Mouse (Mus musculus) hindbrain, embryonic 15.5 days (tissue): ENCODE results near the gene Fbxo42. TPM values are rescaled to one million over a fixed set of nuclear protein-coding genes. Genes with fewer than 3 reads are reported as not detected.

Experiments used
- ATAC-seq: fragments of 200-750 bp; cut with Nextera tagmentation; 2 replicates; pipeline ENCODE4 v1.8.0; 2017; ENCODE audit warnings: low read depth, moderate number of reproducible peaks, moderate TSS enrichment; ENCODE audit not compliant: low FRiP score
- H3K27ac ChIP-seq: fragments of 300-500 bp; sonication (generic); replicated peaks from 2 replicates; pipeline ENCODE4 v1.5.1; 2015; ENCODE audit warnings: mild to moderate bottlenecking, inconsistent platforms
- H3K27me3 ChIP-seq: fragments of 300-500 bp; sonication (generic); 2 replicates; pipeline ENCODE4 v1.6.1; 2015; ENCODE audit warnings: control low read depth, inconsistent platforms
- H3K36me3 ChIP-seq: fragments of 300-500 bp; sonication (generic); 2 replicates; pipeline ENCODE4 v1.6.1; 2015; ENCODE audit warnings: control low read depth, inconsistent platforms
- H3K4me1 ChIP-seq: fragments of 300-500 bp; sonication (generic); replicated peaks from 2 replicates; pipeline ENCODE4 v1.6.1; 2015; ENCODE audit warnings: control low read depth, inconsistent platforms
- H3K4me2 ChIP-seq: fragments of 300-500 bp; sonication (generic); 2 replicates; pipeline ENCODE4 v1.6.1; 2015; ENCODE audit warnings: moderate library complexity, mild to moderate bottlenecking, inconsistent platforms
- H3K4me3 ChIP-seq: fragments of 300-500 bp; sonication (generic); 2 replicates; pipeline ENCODE4 v1.5.1; 2015; ENCODE audit warnings: mild to moderate bottlenecking, inconsistent platforms
- H3K9ac ChIP-seq: fragments of 300-500 bp; sonication (generic); 2 replicates; pipeline ENCODE4 v1.6.1; 2015; ENCODE audit warnings: inconsistent platforms
- H3K9me3 ChIP-seq: fragments of 300-500 bp; sonication (generic); 2 replicates; pipeline ENCODE4 v1.6.1; 2016; ENCODE audit warnings: control low read depth, inconsistent platforms
- WGBS: fragments of 180-500 bp; shearing (Covaris S2); methylation state at CpG from one replicate; pipeline ENCODE4 v1.1.7; 2015; 5-methylcytosine and 5-hydroxymethylcytosine counted together
- polyA plus RNA-seq: library from polyadenylated mRNA; unstranded; fragments of >200 nt; fragmentation: Nextera tagmentation; extraction: Ambion mirVana; gene quantifications from 2 replicates; pipeline ENCODE4 v1.2.1, GENCODE M21; 2015

The Fbxo42 gene
- polyA plus RNA-seq, 1 experiment from 2014 or later = 25.2 TPM

- H3K4me2 ChIP-seq = no peak overlapping the region
- 63% methylated on average over 11 of the region's 11 CpGs for WGBS
- H3K4me1 ChIP-seq = peaks cover 12% of the 10 kb centered on the region; the same call in 1 of the 2 replicates
- H3K9me3 ChIP-seq = no peaks in the 10 kb centered on the region
- H3K27ac ChIP-seq = no peak overlapping the region
- no peaks in the 10 kb centered on the region for H3K27me3 ChIP-seq
- H3K4me3 ChIP-seq = no peak overlapping the region
- H3K9ac ChIP-seq = no peak overlapping the region
- no peaks in the 10 kb centered on the region for H3K36me3 ChIP-seq
- no peak for ATAC-seq
These were observed 11.4 kb downstream of the Fbxo42 start for GRCm38 (mm10) chr4:141159093-141159492.

- WGBS = 82% methylated on average over 5 of the region's 5 CpGs
- Histone ChIP-seq H3K4me2 (no peak overlapping the region), H3K4me3 (no peak overlapping the region), H3K36me3 (no peaks in the 10 kb centered on the region), H3K4me1 (peaks cover 12% of the 10 kb centered on the region; the same call in 1 of the 2 replicates), H3K9ac (no peak overlapping the region), H3K27me3 (no peaks in the 10 kb centered on the region), H3K27ac (no peak overlapping the region), H3K9me3 (no peaks in the 10 kb centered on the region)
- ATAC-seq = no peak
These were observed 12.0 kb downstream of the Fbxo42 start for GRCm38 (mm10) chr4:141159666-141160065.

DNA sequence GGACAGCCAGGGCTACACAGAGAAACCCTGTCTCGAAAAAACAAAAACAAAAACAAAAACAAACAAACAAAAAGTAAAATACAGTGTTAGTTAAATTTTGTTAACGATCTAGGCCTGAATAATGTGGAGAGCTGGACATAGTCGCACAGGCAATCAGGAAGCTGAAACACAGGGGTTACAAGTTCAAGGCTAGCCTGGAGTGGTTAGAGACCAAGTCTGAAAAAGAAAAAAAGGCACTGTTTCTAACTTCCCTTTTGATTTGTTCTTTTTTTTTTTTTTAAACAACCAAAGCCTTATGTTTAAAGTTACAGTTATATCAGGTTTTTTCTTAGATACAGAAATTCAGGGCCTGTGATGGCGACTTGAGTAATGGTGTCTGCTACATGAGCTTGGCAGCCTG is 12.5 kb downstream of the Fbxo42 start:
- no peak for ATAC-seq
- Histone ChIP-seq H3K4me1 (peaks cover 12% of the 10 kb centered on the region; the same call in 1 of the 2 replicates), H3K4me3 (no peak overlapping the region), H3K27me3 (no peaks in the 10 kb centered on the region), H3K27ac (no peak overlapping the region), H3K9ac (no peak overlapping the region), H3K4me2 (no peak overlapping the region), H3K36me3 (no peaks in the 10 kb centered on the region), H3K9me3 (no peaks in the 10 kb centered on the region)
- 93% methylated on average over 4 of the region's 4 CpGs for WGBS

GRCm38 (mm10) chr4:141161699-141162208 is 14.0 kb downstream of the Fbxo42 start:
- ATAC-seq = no peak
- peaks cover 12% of the 10 kb centered on the region; the same call in 1 of the 2 replicates for H3K4me1 ChIP-seq
- H3K27ac ChIP-seq = no peak overlapping the region
- no peak overlapping the region for H3K4me2 ChIP-seq
- no peaks in the 10 kb centered on the region for H3K9me3 ChIP-seq
- WGBS = 93% methylated on average over 6 of the region's 6 CpGs
- no peak overlapping the region for H3K9ac ChIP-seq
- no peaks in the 10 kb centered on the region for H3K27me3 ChIP-seq
- no peak overlapping the region for H3K4me3 ChIP-seq
- H3K36me3 ChIP-seq = no peaks in the 10 kb centered on the region

DNA sequence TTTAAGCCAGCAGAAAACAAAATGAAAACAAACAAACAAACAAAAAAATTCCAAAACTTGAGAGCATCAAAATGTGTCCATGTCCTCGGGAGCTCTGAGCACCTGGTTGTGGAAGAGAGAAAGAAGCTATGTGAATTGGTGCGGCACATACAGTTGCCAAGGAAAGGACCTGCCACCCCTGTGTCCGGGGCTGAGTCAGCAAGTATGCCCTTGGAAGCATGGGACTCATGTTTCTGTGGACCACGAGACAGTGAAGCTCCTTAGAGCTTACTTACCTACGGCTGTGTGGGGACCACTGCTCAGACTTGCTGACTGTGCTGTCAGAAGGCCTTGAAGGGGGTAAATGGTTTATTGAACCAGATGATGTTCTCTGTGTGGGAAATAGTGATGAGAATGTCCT is 16.0 kb downstream of the Fbxo42 start:
- no peak for ATAC-seq
- Histone ChIP-seq H3K9ac (no peak overlapping the region), H3K27me3 (no peaks in the 10 kb centered on the region), H3K4me1 (peaks cover 3% of the 10 kb centered on the region; the same call in 1 of the 2 replicates), H3K27ac (no peak overlapping the region), H3K4me3 (no peak overlapping the region), H3K9me3 (no peaks in the 10 kb centered on the region), H3K36me3 (peaks cover 6% of the 10 kb centered on the region; the same call in 1 of the 2 replicates), H3K4me2 (no peak overlapping the region)
- 91% methylated on average over 5 of the region's 5 CpGs for WGBS

DNA sequence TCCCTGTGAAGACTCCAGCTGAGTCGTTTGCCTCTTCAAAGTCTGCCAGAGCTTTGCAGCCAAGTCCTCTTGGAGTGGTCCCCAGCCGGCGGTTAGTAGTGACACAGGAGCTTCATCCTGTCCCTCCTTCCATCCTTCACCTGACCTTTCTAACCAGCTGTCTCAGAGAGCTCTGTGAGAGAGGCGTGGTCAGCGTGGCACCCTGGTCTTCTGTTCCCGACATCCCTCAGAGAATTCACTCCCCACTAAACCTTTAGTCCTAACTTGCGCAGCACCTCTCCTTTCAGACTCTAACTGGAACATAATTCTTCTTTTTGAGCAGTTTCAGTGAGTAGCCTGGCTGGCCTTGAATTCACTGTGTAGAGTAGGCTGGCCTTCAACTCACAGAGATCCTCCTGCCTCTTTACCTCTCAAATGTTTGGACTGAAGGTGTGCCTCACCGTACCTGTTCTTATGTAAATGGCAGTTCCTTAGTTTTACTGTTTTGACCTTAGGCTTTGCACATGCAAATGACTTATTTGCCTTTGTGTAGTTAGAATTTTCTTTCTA is 18.1 kb downstream of the Fbxo42 start:
- H3K4me2 ChIP-seq = no peak overlapping the region
- no peak overlapping the region for H3K9ac ChIP-seq
- H3K4me1 ChIP-seq = no peaks in the 10 kb centered on the region
- ATAC-seq = no peak
- no peaks in the 10 kb centered on the region for H3K27me3 ChIP-seq
- H3K27ac ChIP-seq = no peak overlapping the region
- H3K36me3 ChIP-seq = peaks cover 21% of the 10 kb centered on the region; the same call in 1 of the 2 replicates
- no peaks in the 10 kb centered on the region for H3K9me3 ChIP-seq
- no peak overlapping the region for H3K4me3 ChIP-seq
- 84% methylated on average over 8 of the region's 8 CpGs for WGBS

- H3K27me3 ChIP-seq = no peaks in the 10 kb centered on the region
- H3K9ac ChIP-seq = no peak overlapping the region
- no peaks in the 10 kb centered on the region for H3K9me3 ChIP-seq
- H3K36me3 ChIP-seq = peaks cover 32% of the 10 kb centered on the region; the same call in 1 of the 2 replicates
- no peak for ATAC-seq
- H3K4me3 ChIP-seq = no peak overlapping the region
- H3K27ac ChIP-seq = no peak overlapping the region
- no peaks in the 10 kb centered on the region for H3K4me1 ChIP-seq
- H3K4me2 ChIP-seq = no peak overlapping the region
- over 99% methylated on average over 3 of the region's 3 CpGs for WGBS
These were observed 19.4 kb downstream of the Fbxo42 start for GRCm38 (mm10) chr4:141167156-141167555.

- ATAC-seq = no peak
- Histone ChIP-seq H3K27me3 (no peaks in the 10 kb centered on the region), H3K4me3 (no peak overlapping the region), H3K36me3 (peaks cover 38% of the 10 kb centered on the region), H3K9me3 (no peaks in the 10 kb centered on the region), H3K9ac (no peak overlapping the region), H3K4me1 (no peaks in the 10 kb centered on the region; the same call in 1 of the 2 replicates), H3K27ac (no peak overlapping the region), H3K4me2 (no peak overlapping the region)
- WGBS = 91% methylated on average over 8 of the region's 8 CpGs
These were observed 24.4 kb downstream of the Fbxo42 start for GRCm38 (mm10) chr4:141172121-141172520.

DNA sequence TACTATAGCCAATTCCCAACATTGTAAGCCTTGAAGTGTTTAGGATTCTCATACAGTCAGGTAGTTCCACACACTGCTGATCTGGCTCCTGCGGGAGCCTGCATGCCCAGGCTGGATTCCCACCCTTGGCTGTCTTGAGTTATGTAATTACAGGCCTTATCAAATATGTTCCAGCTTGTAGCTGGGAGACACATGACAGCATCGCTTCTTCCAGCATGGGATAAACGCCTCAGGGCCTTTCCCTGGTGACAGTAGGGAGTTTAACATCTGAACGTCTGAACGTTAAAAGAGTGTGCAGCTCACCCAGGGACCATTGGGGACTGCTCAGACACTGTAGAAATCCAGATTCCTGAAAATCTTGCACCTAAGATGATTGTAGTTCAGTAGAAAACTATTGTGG is 28.1 kb downstream of the Fbxo42 start:
- no peak overlapping the region for H3K9ac ChIP-seq
- no peak overlapping the region for H3K27ac ChIP-seq
- H3K27me3 ChIP-seq = no peaks in the 10 kb centered on the region
- peaks cover 3% of the 10 kb centered on the region; the same call in 1 of the 2 replicates for H3K4me1 ChIP-seq
- H3K4me2 ChIP-seq = no peak overlapping the region
- H3K4me3 ChIP-seq = no peak overlapping the region
- H3K9me3 ChIP-seq = no peaks in the 10 kb centered on the region
- peaks cover 22% of the 10 kb centered on the region for H3K36me3 ChIP-seq
- no peak for ATAC-seq
- WGBS = 68% methylated on average over 5 of the region's 5 CpGs

- Histone ChIP-seq H3K27ac (no peak overlapping the region), H3K4me3 (no peak overlapping the region), H3K9me3 (no peaks in the 10 kb centered on the region), H3K36me3 (peaks cover 21% of the 10 kb centered on the region), H3K9ac (no peak overlapping the region), H3K4me2 (no peak overlapping the region), H3K27me3 (no peaks in the 10 kb centered on the region), H3K4me1 (peaks cover 3% of the 10 kb centered on the region; the same call in 1 of the 2 replicates)
- 86% methylated on average over 10 of the region's 10 CpGs for WGBS
- no peak for ATAC-seq
These were observed 28.7 kb downstream of the Fbxo42 start for GRCm38 (mm10) chr4:141176328-141176838.

DNA sequence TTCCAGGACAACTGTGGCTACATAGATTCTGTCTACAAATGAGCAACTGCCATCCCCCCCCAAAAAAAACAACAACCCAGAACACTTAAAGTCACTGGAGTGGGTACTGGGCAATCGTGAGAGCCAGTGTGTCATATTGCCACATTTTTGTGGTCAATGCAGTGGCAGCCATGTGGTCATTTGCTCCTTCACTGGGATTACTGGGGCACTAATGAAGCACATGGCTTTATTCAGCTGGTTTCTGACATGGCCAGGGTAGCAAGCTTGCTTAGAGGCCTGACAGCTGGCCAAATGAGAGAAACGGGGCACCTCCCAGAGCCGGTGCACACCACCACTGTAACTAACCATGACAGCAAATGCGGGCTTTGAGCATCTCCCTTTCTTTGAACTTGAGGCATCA is 30.8 kb downstream of the Fbxo42 start:
- 63% methylated on average over 4 of the region's 4 CpGs for WGBS
- Histone ChIP-seq H3K27ac (no peak overlapping the region), H3K36me3 (peaks cover 11% of the 10 kb centered on the region; the same call in 1 of the 2 replicates)

GRCm38 (mm10) chr4:141180831-141181230 is 33.1 kb downstream of the Fbxo42 start:
- no peak overlapping the region for H3K4me2 ChIP-seq
- no peak overlapping the region for H3K27ac ChIP-seq
- H3K9ac ChIP-seq = no peak overlapping the region
- ATAC-seq = no peak
- WGBS = 80% methylated on average over 8 of the region's 8 CpGs
- 0 out of 2 replicates have a peak, but pooled peaks cover 11% of the 10 kb centered on the region for H3K36me3 ChIP-seq
- no peaks in the 10 kb centered on the region for H3K9me3 ChIP-seq
- no peak overlapping the region for H3K4me3 ChIP-seq
- no peaks in the 10 kb centered on the region for H3K27me3 ChIP-seq
- H3K4me1 ChIP-seq = peaks cover 3% of the 10 kb centered on the region; the same call in 1 of the 2 replicates

More for the DNA sequence above, 30.8 kb downstream of the Fbxo42 start:
- Histone ChIP-seq H3K4me1 (peaks cover 3% of the 10 kb centered on the region; the same call in 1 of the 2 replicates), H3K27me3 (no peaks in the 10 kb centered on the region), H3K9me3 (no peaks in the 10 kb centered on the region), H3K4me2 (no peak overlapping the region), H3K4me3 (no peak overlapping the region), H3K9ac (no peak overlapping the region)
- no peak for ATAC-seq
